Mouse (Mus musculus): ENCODE results near the gene Rasl11a.

- TF ChIP-seq CTCF (IDR thresholded peaks at IDR 0.05; ENCODE audit: insufficient read depth, low read depth, low read length) = no peak
- no peak for TF ChIP-seq POLR2A (IDR thresholded peaks at IDR 0.05; ENCODE audit: insufficient read depth, low read depth, low read length)
Measured at GRCm38 (mm10) chr5:146882261-146882660, 37.4 kb downstream of the Rasl11a start.

Data from olfactory bulb, adult 2 months (tissue).